Comparison of ENCODE assay signal across 19 mouse cellular contexts in genomic region chr15:25974352-25974751, GRCm38 (mm10). TPM values are rescaled to one million over a fixed set of nuclear protein-coding genes. Genes with fewer than 3 reads are reported as not detected.
DNase-seq lines count a peak whose midpoint lies in the region; ATAC-seq and TF ChIP-seq lines count a peak whose summit lies in the region.
"Had no signal": no experiment of that assay in that cellular context is flagged by ENCODE, and none has a peak within 500 bp of the region (broad histone marks: within the 10 kb centered on the region; RNA-seq: fewer than 3 reads in every experiment).

No protein-coding gene starts in this region.

- no peak for TF ChIP-seq CTCF in liver, postnatal 0 days (IDR thresholded peaks at IDR 0.05; ENCODE audit: low read depth)

- no peaks in the 10 kb centered on the region; the same call in 1 of the 2 replicates for H3K36me3 ChIP-seq in liver, embryonic 16.5 days (ENCODE audit: control insufficient read depth, insufficient read depth)
- H3K36me3 ChIP-seq in liver, postnatal 0 days (replicated peaks; ENCODE audit: insufficient read depth, low read length) = peaks cover 10% of the 10 kb centered on the region; the same call in 1 of the 2 replicates
- H3K36me3 ChIP-seq in liver, embryonic 12.5 days = no peaks in the 10 kb centered on the region
- H3K36me3 ChIP-seq: G1E had no signal

- no peak overlapping the region for H3K9ac ChIP-seq in liver, embryonic 16.5 days (ENCODE audit: low read depth, low read length)
- H3K9ac ChIP-seq in liver, postnatal 0 days (replicated peaks) = no peak overlapping the region
- no peak overlapping the region for H3K9ac ChIP-seq in liver, embryonic 12.5 days

- no peak for DNase-seq in liver
- no peak for DNase-seq in liver, postnatal 0 days
- DNase-seq: adrenal gland, adult 2 months; adrenal gland, adult 8-10 months; adrenal gland, postnatal 10 days; adrenal gland, postnatal 14 days; adrenal gland, postnatal 25 days; adrenal gland, postnatal 36 days; B cell, adult 2 months; cerebellum, adult 11 months; cerebellum, adult 11-12 months; cerebellum, adult 18-20 months had no signal

- H3K4me1 ChIP-seq in liver, embryonic 16.5 days (ENCODE audit: control insufficient read depth, low read depth, low read length) = no peaks in the 10 kb centered on the region
- H3K4me1 ChIP-seq in liver, postnatal 0 days (ENCODE audit: insufficient read depth) = no peaks in the 10 kb centered on the region
- H3K4me1 ChIP-seq in liver, embryonic 12.5 days = no peaks in the 10 kb centered on the region

- TF ChIP-seq EP300 in liver, postnatal 0 days (IDR thresholded peaks at IDR 0.05; ENCODE audit: low read depth) = no peak

- no peak overlapping the region for H3K27ac ChIP-seq in liver, embryonic 16.5 days (ENCODE audit: low read length)
- no peak overlapping the region for H3K27ac ChIP-seq in liver, postnatal 0 days (ENCODE audit: low read depth)
- H3K27ac ChIP-seq in liver, embryonic 12.5 days = no peak overlapping the region

- no peak overlapping the region for H3K4me3 ChIP-seq in liver, embryonic 16.5 days (ENCODE audit: low read depth, low read length)
- no peak overlapping the region for H3K4me3 ChIP-seq in liver, postnatal 0 days (ENCODE audit: low read depth, low read length)
- no peak overlapping the region for H3K4me3 ChIP-seq in liver, embryonic 12.5 days

- no peaks in the 10 kb centered on the region for H3K9me3 ChIP-seq in liver, embryonic 16.5 days (replicated peaks; ENCODE audit: control insufficient read depth, low read length)
- H3K9me3 ChIP-seq in liver, postnatal 0 days (ENCODE audit: low read length) = no peaks in the 10 kb centered on the region
- H3K9me3 ChIP-seq in liver, embryonic 12.5 days (replicated peaks) = no peaks in the 10 kb centered on the region
- H3K9me3 ChIP-seq: G1E had no signal

- WGBS in liver, embryonic 16.5 days (ENCODE audit: insufficient replicate concordance) = 71% methylated on average over 4 of the region's 4 CpGs
- 65% methylated on average over 4 of the region's 4 CpGs for WGBS in liver, postnatal 0 days (ENCODE audit: insufficient replicate concordance)
- WGBS in liver, embryonic 12.5 days (ENCODE audit: insufficient replicate concordance) = 75% methylated on average over 4 of the region's 4 CpGs

- H3K4me2 ChIP-seq in liver, embryonic 16.5 days (ENCODE audit: low read depth, low read length) = no peak overlapping the region
- no peak overlapping the region for H3K4me2 ChIP-seq in liver, postnatal 0 days (ENCODE audit: low read depth, low read length)
- no peak overlapping the region for H3K4me2 ChIP-seq in liver, embryonic 12.5 days

- peak; percentile 56 for ATAC-seq in liver, embryonic 16.5 days (ENCODE audit: low read depth)
- peak; percentile 69 for ATAC-seq in liver, postnatal 0 days
- no peak for ATAC-seq in liver, embryonic 12.5 days
- ATAC-seq: activated CD4-positive, CD25-positive, alpha-beta regulatory T cell, adult 4 months; CD4-positive, CD25-positive, alpha-beta regulatory T cell, adult 4 months; Patski had no signal

- no peaks in the 10 kb centered on the region for H3K27me3 ChIP-seq in liver, embryonic 16.5 days (ENCODE audit: control insufficient read depth, insufficient read depth, low read depth, low read length)
- no peaks in the 10 kb centered on the region for H3K27me3 ChIP-seq in liver, postnatal 0 days (ENCODE audit: insufficient read depth, low read length)
- H3K27me3 ChIP-seq in liver, embryonic 12.5 days (replicated peaks) = no peaks in the 10 kb centered on the region
- H3K27me3 ChIP-seq: CH12.LX, Patski had no signal

RNA-seq across cellular contexts. Expression of gene Zfp622, which starts 9.8 kb away (rescaled TPM):
- polyA plus RNA-seq in liver, embryonic 16.5 days (2015; fragmentation: Nextera tagmentation; extraction: Ambion mirVana) = 7.3 and 8.2 TPM in 2 replicates
- polyA plus RNA-seq in liver, postnatal 0 days (2015; fragmentation: Nextera tagmentation; extraction: Ambion mirVana) = 9.8 and 13.4 TPM in 2 replicates
- 25.5 and 25.9 TPM in 2 replicates for polyA plus RNA-seq in liver, embryonic 12.5 days (2016; fragmentation: Nextera tagmentation; extraction: Ambion mirVana)
